Mouse (Mus musculus) limb, embryonic 12.5 days (tissue): ENCODE results near the gene Znrd1as. TPM values are rescaled to one million over a fixed set of nuclear protein-coding genes. Genes with fewer than 3 reads are reported as not detected.
A peak's percentile ranks its signal among the peaks of the same experiment; 100 is the strongest.

Experiments used
- ATAC-seq: fragments of 200-750 bp; cut with Nextera tagmentation; 2 replicates; pipeline ENCODE4 v1.8.0; 2017; ENCODE audit warnings: low read depth, moderate TSS enrichment; ENCODE audit not compliant: insufficient number of reproducible peaks, insufficient read depth, low FRiP score, low TSS enrichment
- H3K27ac ChIP-seq: fragments of 300-500 bp; sonication (generic); 2 replicates; pipeline ENCODE4 v1.5.1; 2016; ENCODE audit warnings: mild to moderate bottlenecking, moderate library complexity
- H3K27me3 ChIP-seq: fragments of 300-500 bp; sonication (generic); 2 replicates; pipeline ENCODE4 v1.6.1; 2016; ENCODE audit warnings: mild to moderate bottlenecking, moderate library complexity
- H3K36me3 ChIP-seq: fragments of 300-500 bp; sonication (generic); 2 replicates; pipeline ENCODE4 v1.6.1; 2016; ENCODE audit warnings: mild to moderate bottlenecking, moderate library complexity
- H3K4me1 ChIP-seq: fragments of 300-500 bp; sonication (generic); replicated peaks from 2 replicates; pipeline ENCODE4 v1.6.1; 2016
- H3K4me2 ChIP-seq: fragments of 300-500 bp; sonication (generic); 2 replicates; pipeline ENCODE4 v1.6.1; 2016; ENCODE audit warnings: mild to moderate bottlenecking, moderate library complexity
- H3K4me3 ChIP-seq: fragments of 300-500 bp; sonication (generic); replicated peaks from 2 replicates; pipeline ENCODE4 v1.5.1; 2016; ENCODE audit warnings: mild to moderate bottlenecking
- H3K9ac ChIP-seq: fragments of 300-500 bp; sonication (generic); replicated peaks from 2 replicates; pipeline ENCODE4 v1.6.1; 2016; ENCODE audit warnings: mild to moderate bottlenecking, moderate library complexity
- H3K9me3 ChIP-seq: fragments of 300-500 bp; sonication (generic); 2 replicates; pipeline ENCODE4 v1.6.1; 2016; ENCODE audit warnings: mild to moderate bottlenecking, moderate library complexity
- WGBS: fragments of 180-500 bp; shearing (Covaris S2); methylation state at CpG from one replicate; pipeline ENCODE4 v1.1.7; 2016; 5-methylcytosine and 5-hydroxymethylcytosine counted together
- polyA plus RNA-seq: library from polyadenylated mRNA; unstranded; fragments of >200 nt; fragmentation: Nextera tagmentation; extraction: Ambion mirVana; gene quantifications from 2 replicates; pipeline ENCODE4 v1.2.1, GENCODE M21; 2016

The Znrd1as gene
- polyA plus RNA-seq, 1 experiment from 2014 or later: 7.0 TPM

GRCm38 (mm10) chr17:36931130-36931529 is 27.3 kb upstream of the Znrd1as start:
- no peak for ATAC-seq
- Histone ChIP-seq H3K4me1 (no peaks in the 10 kb centered on the region), H3K27ac (no peak overlapping the region), H3K36me3 (no peaks in the 10 kb centered on the region), H3K27me3 (peaks cover 4% of the 10 kb centered on the region; the same call in 1 of the 2 replicates), H3K4me3 (no peak overlapping the region), H3K4me2 (no peak overlapping the region), H3K9ac (no peak overlapping the region), H3K9me3 (no peaks in the 10 kb centered on the region)
- WGBS: 82% methylated on average over 4 of the region's 4 CpGs

GRCm38 (mm10) chr17:36931806-36932205 is 26.6 kb upstream of the Znrd1as start:
- no peaks in the 10 kb centered on the region for H3K36me3 ChIP-seq
- no peak overlapping the region for H3K27ac ChIP-seq
- H3K4me3 ChIP-seq: no peak overlapping the region
- no peaks in the 10 kb centered on the region for H3K4me1 ChIP-seq
- H3K4me2 ChIP-seq: no peak overlapping the region
- peaks cover 4% of the 10 kb centered on the region; the same call in 1 of the 2 replicates for H3K27me3 ChIP-seq
- no peak overlapping the region for H3K9ac ChIP-seq
- 68% methylated on average over 2 of the region's 2 CpGs for WGBS
- H3K9me3 ChIP-seq: no peaks in the 10 kb centered on the region
- ATAC-seq: no peak

- ATAC-seq: no peak
- H3K9ac ChIP-seq: no peak overlapping the region
- 92% methylated on average over 2 of the region's 2 CpGs for WGBS
- no peak overlapping the region for H3K27ac ChIP-seq
- H3K36me3 ChIP-seq: no peaks in the 10 kb centered on the region
- H3K9me3 ChIP-seq: no peaks in the 10 kb centered on the region
- H3K4me1 ChIP-seq: peaks cover 8% of the 10 kb centered on the region; the same call in 1 of the 2 replicates
- peaks cover 37% of the 10 kb centered on the region for H3K27me3 ChIP-seq
- no peak overlapping the region for H3K4me3 ChIP-seq
- H3K4me2 ChIP-seq: no peak overlapping the region
Measured at GRCm38 (mm10) chr17:36938056-36938455, 20.3 kb upstream of the Znrd1as start.

- H3K4me1 ChIP-seq: peaks cover 19% of the 10 kb centered on the region
- ATAC-seq: no peak
- H3K27ac ChIP-seq: no peak overlapping the region
- peak overlapping the region; percentile 86 for H3K4me2 ChIP-seq
- WGBS: 53% methylated on average over 10 of the region's 10 CpGs
- no peaks in the 10 kb centered on the region for H3K9me3 ChIP-seq
- peaks cover 77% of the 10 kb centered on the region for H3K27me3 ChIP-seq
- no peaks in the 10 kb centered on the region for H3K36me3 ChIP-seq
- H3K9ac ChIP-seq: no peak overlapping the region
- H3K4me3 ChIP-seq: peak overlapping the region; percentile 49
Measured at GRCm38 (mm10) chr17:36942391-36942790, 16.0 kb upstream of the Znrd1as start.

GRCm38 (mm10) chr17:36942791-36943471 is 15.5 kb upstream of the Znrd1as start, which contains the start of gene Rnf39:
Gene Rnf39, plus strand, starts transcription at chr17:36942918.
- Histone ChIP-seq H3K4me1 (peaks cover 19% of the 10 kb centered on the region), H3K4me3 (peak within 1 kb of the TSS; percentile 49), H3K27ac (no peak within 1 kb of the TSS), H3K9me3 (no peaks in the 10 kb centered on the region), H3K9ac (peak within 1 kb of the TSS; percentile 59), H3K27me3 (peaks cover 75% of the 10 kb centered on the region), H3K36me3 (no peaks in the 10 kb centered on the region), H3K4me2 (peak within 1 kb of the TSS; percentile 86)
- ATAC-seq: peak; percentile 18; the same call in 1 of the 2 replicates
- WGBS: 2% methylated on average over 59 of the region's 59 CpGs

GRCm38 (mm10) chr17:36943691-36944090 is 14.7 kb upstream of the Znrd1as start:
- ATAC-seq: no peak
- WGBS: 17% methylated on average over 5 of the region's 5 CpGs
- Histone ChIP-seq H3K4me3 (no peak overlapping the region), H3K4me2 (peak overlapping the region; percentile 86), H3K36me3 (peaks cover 4% of the 10 kb centered on the region), H3K27me3 (peaks cover 80% of the 10 kb centered on the region), H3K9me3 (no peaks in the 10 kb centered on the region), H3K27ac (no peak overlapping the region), H3K9ac (no peak overlapping the region), H3K4me1 (peaks cover 19% of the 10 kb centered on the region)

- Histone ChIP-seq H3K36me3 (peaks cover 10% of the 10 kb centered on the region), H3K4me3 (no peak overlapping the region), H3K4me2 (peak overlapping the region; percentile 86; the same call in 1 of the 2 replicates), H3K9ac (no peak overlapping the region), H3K27me3 (peaks cover 77% of the 10 kb centered on the region), H3K27ac (no peak overlapping the region), H3K4me1 (peaks cover 19% of the 10 kb centered on the region), H3K9me3 (no peaks in the 10 kb centered on the region)
- ATAC-seq: no peak
- WGBS: 4% methylated on average over 9 of the region's 9 CpGs
Measured at GRCm38 (mm10) chr17:36944121-36944775, 14.1 kb upstream of the Znrd1as start.

GRCm38 (mm10) chr17:36947051-36947819 is 11.2 kb upstream of the Znrd1as start:
- peak overlapping the region; percentile 49 for H3K4me3 ChIP-seq
- H3K9ac ChIP-seq: peak overlapping the region; percentile 69
- H3K27ac ChIP-seq: no peak overlapping the region
- H3K4me1 ChIP-seq: peaks cover 26% of the 10 kb centered on the region
- ATAC-seq: no peak
- peaks cover 57% of the 10 kb centered on the region for H3K27me3 ChIP-seq
- peak overlapping the region; percentile 97 for H3K4me2 ChIP-seq
- peaks cover 16% of the 10 kb centered on the region for H3K36me3 ChIP-seq
- no peaks in the 10 kb centered on the region for H3K9me3 ChIP-seq
- WGBS: 1% methylated on average over 62 of the region's 62 CpGs

- 83% methylated on average over 1 of the region's 1 CpGs for WGBS
- Histone ChIP-seq H3K4me2 (no peak overlapping the region), H3K4me3 (no peak overlapping the region), H3K4me1 (peaks cover 16% of the 10 kb centered on the region), H3K9me3 (no peaks in the 10 kb centered on the region), H3K36me3 (peaks cover 19% of the 10 kb centered on the region), H3K9ac (no peak overlapping the region), H3K27ac (no peak overlapping the region), H3K27me3 (peaks cover 47% of the 10 kb centered on the region)
- no peak for ATAC-seq
Measured at GRCm38 (mm10) chr17:36948286-36948685, 10.1 kb upstream of the Znrd1as start.

GRCm38 (mm10) chr17:36949265-36949664 is 9.1 kb upstream of the Znrd1as start:
- Histone ChIP-seq H3K9me3 (no peaks in the 10 kb centered on the region), H3K27me3 (peaks cover 37% of the 10 kb centered on the region), H3K4me3 (no peak overlapping the region), H3K36me3 (peaks cover 22% of the 10 kb centered on the region), H3K4me2 (no peak overlapping the region), H3K9ac (no peak overlapping the region), H3K27ac (no peak overlapping the region), H3K4me1 (peaks cover 7% of the 10 kb centered on the region)
- ATAC-seq: no peak
- 93% methylated on average over 8 of the region's 8 CpGs for WGBS
